Mouse (Mus musculus) limb, embryonic 14.5 days (tissue): ENCODE measurements around the gene Olfr472. TPM values are rescaled to one million over a fixed set of nuclear protein-coding genes. Genes with fewer than 3 reads are reported as not detected.
"Not testable (repeated sequence)": the region's sequence is repeated elsewhere in the genome, so short reads cannot be mapped to it uniquely, and the experiment has no call there.

Source experiments
- ATAC-seq: fragments of 200-750 bp; cut with Nextera tagmentation; 2 replicates; pipeline ENCODE4 v1.8.0; 2017; ENCODE audit warnings: low read depth, moderate number of reproducible peaks, moderate TSS enrichment; ENCODE audit not compliant: low FRiP score
- DNase-seq: peaks from one replicate; pipeline ENCODE4 v3.0.0-alpha.2; 2015; ENCODE audit warnings: low spot score
- H3K27ac ChIP-seq: fragments of 300-500 bp; sonication (generic); replicated peaks from 2 replicates; pipeline ENCODE4 v1.5.1; 2014; ENCODE audit warnings: low read depth, mild to moderate bottlenecking, low read length, moderate library complexity, mixed read lengths
- H3K27me3 ChIP-seq: fragments of 300-500 bp; sonication (generic); 2 replicates; pipeline ENCODE4 v1.6.1; 2014; ENCODE audit warnings: low read length, mixed read lengths; ENCODE audit not compliant: control insufficient read depth, insufficient read depth
- H3K36me3 ChIP-seq: fragments of 300-500 bp; sonication (generic); 2 replicates; pipeline ENCODE4 v1.6.1; 2014; ENCODE audit warnings: mild to moderate bottlenecking, low read length, moderate library complexity, mixed read lengths; ENCODE audit not compliant: control insufficient read depth, insufficient read depth
- H3K4me1 ChIP-seq: fragments of 300-500 bp; sonication (generic); 2 replicates; pipeline ENCODE4 v1.6.1; 2014; ENCODE audit warnings: antibody characterized with exemption, low read length, mixed read lengths; ENCODE audit not compliant: control insufficient read depth, insufficient read depth
- H3K4me2 ChIP-seq: fragments of 300-500 bp; sonication (generic); replicated peaks from 2 replicates; pipeline ENCODE4 v1.6.1; 2014; ENCODE audit warnings: low read depth, mild to moderate bottlenecking, low read length, moderate library complexity; ENCODE audit not compliant: severe bottlenecking
- H3K4me3 ChIP-seq: fragments of 300-500 bp; sonication (generic); replicated peaks from 2 replicates; pipeline ENCODE4 v1.5.1; 2014; ENCODE audit warnings: low read length
- H3K9ac ChIP-seq: fragments of 300-500 bp; sonication (generic); 2 replicates; pipeline ENCODE4 v1.6.1; 2014; ENCODE audit warnings: mild to moderate bottlenecking, low read depth, low read length, moderate library complexity; ENCODE audit not compliant: severe bottlenecking
- H3K9me3 ChIP-seq: fragments of 300-500 bp; sonication (generic); 2 replicates; pipeline ENCODE4 v1.6.1; 2016; ENCODE audit warnings: low read length; ENCODE audit not compliant: control insufficient read depth
- POLR2A ChIP-seq: fragments of 200-500 bp; IDR thresholded peaks from 2 replicates; pipeline ENCODE4 v1.8.0; 2012; ENCODE audit warnings: inconsistent platforms, mild to moderate bottlenecking, moderate library complexity, borderline replicate concordance; ENCODE audit not compliant: insufficient read depth, insufficient read length; ENCODE audit errors: extremely low read depth
- WGBS: fragments of 180-500 bp; shearing (Covaris S2); extraction: QIAGEN DNeasy Blood & Tissue Kit; methylation state at CpG from one replicate; pipeline ENCODE4 v1.1.7; 2014; 5-methylcytosine and 5-hydroxymethylcytosine counted together
- polyA plus RNA-seq, 2 experiments: library from polyadenylated mRNA; depleted of rRNA in 1 of 2; stranded (reverse) in 1 of 2; unstranded in 1 of 2; fragments of >200 nt; fragmentation: Nextera tagmentation in 1 of 2; extraction: Ambion mirVana in 1 of 2; gene quantifications; 2 replicates each; pipeline versions ENCODE4 v1.2.1 to v1.2.3; 2012 to 2014

Olfr472 gene
- polyA plus RNA-seq (2012; rRNA removed) (not detected in 2 replicates), polyA plus RNA-seq (2014; fragmentation: Nextera tagmentation; extraction: Ambion mirVana) (not detected in 2 replicates)

- Histone ChIP-seq H3K4me3 (no peak within 1 kb of the TSS), H3K27ac (no peak within 1 kb of the TSS), H3K4me2 (no peak within 1 kb of the TSS), H3K4me1 (no peaks in the 10 kb centered on the region), H3K36me3 (no peaks in the 10 kb centered on the region), H3K27me3 (no peaks in the 10 kb centered on the region), H3K9me3 (no peaks in the 10 kb centered on the region), H3K9ac (no peak within 1 kb of the TSS)
- TF ChIP-seq POLR2A, result no peak
- DNase-seq (no peak), ATAC-seq (no peak)
Measured at GRCm38 (mm10) chr7:107897602-107898001, at the start of gene Olfr472. Olfr472 (plus strand) TSS chr7:107897902.

GRCm38 (mm10) chr7:107930146-107930545 is 32.4 kb downstream of the Olfr472 start, which contains the start of gene Olfr473:
Olfr473 (plus strand) TSS chr7:107930446.
- TF ChIP-seq POLR2A, result no peak
- Histone ChIP-seq H3K27me3 (no peaks in the 10 kb centered on the region), H3K4me3 (no peak within 1 kb of the TSS), H3K9ac (no peak within 1 kb of the TSS), H3K4me1 (no peaks in the 10 kb centered on the region), H3K27ac (no peak within 1 kb of the TSS), H3K36me3 (no peaks in the 10 kb centered on the region), H3K9me3 (no peaks in the 10 kb centered on the region), H3K4me2 (no peak within 1 kb of the TSS)
- no peak for DNase-seq
- no peak for ATAC-seq
- 94% methylated on average over 1 of the region's 1 CpGs for WGBS

GRCm38 (mm10) chr7:107952539-107952938 is 54.8 kb downstream of the Olfr472 start:
- not testable (repeated sequence) for H3K4me1 ChIP-seq, H3K27me3 ChIP-seq, H3K9me3 ChIP-seq, H3K4me2 ChIP-seq, H3K36me3 ChIP-seq, H3K27ac ChIP-seq, ATAC-seq, H3K4me3 ChIP-seq, H3K9ac ChIP-seq, DNase-seq
- 98% methylated on average over 12 of the region's 12 CpGs for WGBS

GRCm38 (mm10) chr7:107954343-107954742 is 56.6 kb downstream of the Olfr472 start, which contains the start of gene Olfr474:
Olfr474 (plus strand) TSS chr7:107954643.
- Histone ChIP-seq H3K27ac (no peak within 1 kb of the TSS), H3K9ac (no peak within 1 kb of the TSS), H3K36me3 (no peaks in the 10 kb centered on the region), H3K9me3 (no peaks in the 10 kb centered on the region), H3K4me3 (no peak within 1 kb of the TSS), H3K4me1 (no peaks in the 10 kb centered on the region), H3K4me2 (no peak within 1 kb of the TSS), H3K27me3 (no peaks in the 10 kb centered on the region)
- no peak for TF ChIP-seq POLR2A
- 80% methylated on average over 1 of the region's 1 CpGs for WGBS
- no peak for ATAC-seq
- no peak for DNase-seq

Other genes starting within 250 kb of the Olfr472 start
- 0.14 and 0.33 TPM in 2 replicates for gene Cyb5r2, start 139.9 kb upstream of the Olfr472 start, polyA plus RNA-seq (2012; rRNA removed)
- gene Cyb5r2, start 139.9 kb upstream of the Olfr472 start, polyA plus RNA-seq (2014; fragmentation: Nextera tagmentation; extraction: Ambion mirVana), result 0.23 and 0.32 TPM in 2 replicates
- gene Ovch2, start 96.7 kb upstream of the Olfr472 start, polyA plus RNA-seq (2012; rRNA removed), result not detected in 2 replicates
- gene Ovch2, start 96.7 kb upstream of the Olfr472 start, polyA plus RNA-seq (2014; fragmentation: Nextera tagmentation; extraction: Ambion mirVana), result not detected in 2 replicates
- not detected in 2 replicates for gene Olfr467, start 85.6 kb upstream of the Olfr472 start, polyA plus RNA-seq (2012; rRNA removed)
- not detected in 2 replicates for gene Olfr467, start 85.6 kb upstream of the Olfr472 start, polyA plus RNA-seq (2014; fragmentation: Nextera tagmentation; extraction: Ambion mirVana)
- not detected in 2 replicates for gene Olfr469, start 72.4 kb upstream of the Olfr472 start, polyA plus RNA-seq (2012; rRNA removed)
- not detected in 2 replicates for gene Olfr469, start 72.4 kb upstream of the Olfr472 start, polyA plus RNA-seq (2014; fragmentation: Nextera tagmentation; extraction: Ambion mirVana)
- gene Olfr470, start 50.4 kb upstream of the Olfr472 start, polyA plus RNA-seq (2012; rRNA removed), result not detected in 2 replicates
- gene Olfr470, start 50.4 kb upstream of the Olfr472 start, polyA plus RNA-seq (2014; fragmentation: Nextera tagmentation; extraction: Ambion mirVana), result not detected in 2 replicates
- gene Olfr473, start 32.5 kb downstream of the Olfr472 start, polyA plus RNA-seq (2012; rRNA removed), result not detected in 2 replicates
- not detected in 2 replicates for gene Olfr473, start 32.5 kb downstream of the Olfr472 start, polyA plus RNA-seq (2014; fragmentation: Nextera tagmentation; extraction: Ambion mirVana)
- gene Olfr474, start 56.7 kb downstream of the Olfr472 start, polyA plus RNA-seq (2012; rRNA removed), result not detected in 2 replicates
- not detected in 2 replicates for gene Olfr474, start 56.7 kb downstream of the Olfr472 start, polyA plus RNA-seq (2014; fragmentation: Nextera tagmentation; extraction: Ambion mirVana)
- not detected in 2 replicates for gene Olfr476, start 66.9 kb downstream of the Olfr472 start, polyA plus RNA-seq (2012; rRNA removed)
- not detected in 2 replicates for gene Olfr476, start 66.9 kb downstream of the Olfr472 start, polyA plus RNA-seq (2014; fragmentation: Nextera tagmentation; extraction: Ambion mirVana)
- not detected in 2 replicates for gene Olfr477, start 88.8 kb downstream of the Olfr472 start, polyA plus RNA-seq (2012; rRNA removed)
- gene Olfr477, start 88.8 kb downstream of the Olfr472 start, polyA plus RNA-seq (2014; fragmentation: Nextera tagmentation; extraction: Ambion mirVana), result not detected in 2 replicates
- not detected in 2 replicates for gene Olfr478, start 136.1 kb downstream of the Olfr472 start, polyA plus RNA-seq (2012; rRNA removed)
- gene Olfr478, start 136.1 kb downstream of the Olfr472 start, polyA plus RNA-seq (2014; fragmentation: Nextera tagmentation; extraction: Ambion mirVana), result not detected in 2 replicates
- not detected in 2 replicates for gene Olfr479, start 152.8 kb downstream of the Olfr472 start, polyA plus RNA-seq (2012; rRNA removed)
- not detected in 2 replicates for gene Olfr479, start 152.8 kb downstream of the Olfr472 start, polyA plus RNA-seq (2014; fragmentation: Nextera tagmentation; extraction: Ambion mirVana)
- not detected in 2 replicates for gene Olfr480, start 169.4 kb downstream of the Olfr472 start, polyA plus RNA-seq (2012; rRNA removed)
- gene Olfr480, start 169.4 kb downstream of the Olfr472 start, polyA plus RNA-seq (2014; fragmentation: Nextera tagmentation; extraction: Ambion mirVana), result not detected in 2 replicates
- not detected in 2 replicates for gene Olfr481, start 182.0 kb downstream of the Olfr472 start, polyA plus RNA-seq (2012; rRNA removed)
- gene Olfr481, start 182.0 kb downstream of the Olfr472 start, polyA plus RNA-seq (2014; fragmentation: Nextera tagmentation; extraction: Ambion mirVana), result not detected in 2 replicates
- gene Olfr482, start 199.7 kb downstream of the Olfr472 start, polyA plus RNA-seq (2012; rRNA removed), result not detected in 2 replicates
- gene Olfr482, start 199.7 kb downstream of the Olfr472 start, polyA plus RNA-seq (2014; fragmentation: Nextera tagmentation; extraction: Ambion mirVana), result not detected in 2 replicates
- gene Olfr483, start 202.9 kb downstream of the Olfr472 start, polyA plus RNA-seq (2012; rRNA removed), result not detected in 2 replicates
- not detected in 2 replicates for gene Olfr483, start 202.9 kb downstream of the Olfr472 start, polyA plus RNA-seq (2014; fragmentation: Nextera tagmentation; extraction: Ambion mirVana)
- not detected in 2 replicates for gene Olfr484, start 229.5 kb downstream of the Olfr472 start, polyA plus RNA-seq (2012; rRNA removed)
- gene Olfr484, start 229.5 kb downstream of the Olfr472 start, polyA plus RNA-seq (2014; fragmentation: Nextera tagmentation; extraction: Ambion mirVana), result not detected in 2 replicates